Mouse (Mus musculus): ENCODE results near the gene Rab11a.

DNA sequence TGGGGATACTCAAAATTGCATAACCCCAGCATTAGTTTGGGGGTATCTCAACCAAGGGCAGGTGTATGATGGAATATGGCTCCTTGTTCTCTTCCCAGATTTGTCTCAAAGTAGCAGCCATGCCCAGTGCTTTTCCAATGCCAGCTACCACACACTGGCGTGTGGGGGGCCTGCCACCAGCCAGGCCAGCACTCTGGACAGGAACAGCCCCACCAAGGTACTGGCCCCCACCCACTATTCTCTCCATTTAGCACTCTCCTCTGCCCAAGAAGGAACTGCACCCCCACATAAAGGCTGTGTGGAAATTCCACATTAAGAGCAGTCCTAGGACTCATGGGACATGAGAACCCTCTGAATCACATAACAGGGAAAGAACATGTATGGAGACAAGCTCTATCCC, 42.3 kb downstream of the Rab11a start:
- TF ChIP-seq POLR2A (IDR thresholded peaks at IDR 0.05; ENCODE audit: control insufficient read depth, extremely low read depth, insufficient read depth, low read length, poor library complexity) (no peak), CTCF (IDR thresholded peaks at IDR 0.05; ENCODE audit: borderline replicate concordance, control insufficient read depth, extremely low read depth, insufficient read depth, low read length, poor library complexity) (no peak)
